Mouse (Mus musculus) myocyte (in vitro differentiated cells): ENCODE data around the gene Rragd. TPM values are rescaled to one million over a fixed set of nuclear protein-coding genes. Genes with fewer than 3 reads are reported as not detected.

Source experiments
- H3K27me3 ChIP-seq: one replicate; pipeline ENCODE4 v1.6.1; 2011; ENCODE audit not compliant: control insufficient read depth, insufficient read depth, insufficient read length
- H3K36me3 ChIP-seq: one replicate; pipeline ENCODE4 v1.6.1; 2011; ENCODE audit not compliant: control insufficient read depth, insufficient read depth
- H3K4me2 ChIP-seq: one replicate; pipeline ENCODE4 v1.6.1; 2011; ENCODE audit warnings: low read depth, control low read depth
- H3K4me3 ChIP-seq: one replicate; pipeline ENCODE4 v1.5.1; 2011; ENCODE audit warnings: mild to moderate bottlenecking, control low read depth, moderate library complexity
- H3K79me2 ChIP-seq: one replicate; pipeline ENCODE4 v1.6.1; 2011; ENCODE audit not compliant: control insufficient read depth, insufficient read depth
- H3ac ChIP-seq: one replicate; pipeline ENCODE4 v1.6.1; 2011; ENCODE audit not compliant: control insufficient read depth, insufficient read length
- CEBPB ChIP-seq: IDR thresholded peaks from 2 replicates; pipeline ENCODE4 v1.6.1; 2011; ENCODE audit warnings: mild to moderate bottlenecking, moderate library complexity; ENCODE audit not compliant: poor library complexity, insufficient read depth, severe bottlenecking
- E2F4 ChIP-seq: IDR thresholded peaks from one replicate; pipeline ENCODE4 v1.6.1; 2011; ENCODE audit warnings: mild to moderate bottlenecking, control low read depth, moderate library complexity; ENCODE audit not compliant: insufficient read depth
- MAX ChIP-seq: IDR thresholded peaks from one replicate; pipeline ENCODE4 v1.6.1; 2011; ENCODE audit warnings: low read depth, mild to moderate bottlenecking, control low read depth
- MYOD1 ChIP-seq, 3 experiments: IDR thresholded peaks; one replicate each; pipeline ENCODE4 v1.6.1; 2011; ENCODE audit warnings: control low read depth in 2 of 3, low read depth in 2 of 3, mild to moderate bottlenecking in 2 of 3, moderate library complexity in 1 of 3; ENCODE audit not compliant: insufficient read length in 2 of 3, control insufficient read depth in 1 of 3
- MYOG ChIP-seq, 3 experiments: IDR thresholded peaks; one replicate each; pipeline ENCODE4 v1.6.1; 2011; ENCODE audit warnings: control low read depth in 2 of 3, low read depth in 2 of 3, mild to moderate bottlenecking in 2 of 3; ENCODE audit not compliant: insufficient read length in 2 of 3, control insufficient read depth in 1 of 3, insufficient read depth in 1 of 3
- POLR2A ChIP-seq: IDR thresholded peaks from one replicate; pipeline ENCODE4 v1.6.1; 2011; ENCODE audit warnings: low read depth, mild to moderate bottlenecking, control low read depth, moderate library complexity; ENCODE audit not compliant: insufficient read length
- POLR2AphosphoS2 ChIP-seq: IDR thresholded peaks from one replicate; pipeline ENCODE4 v1.6.1; 2011; ENCODE audit warnings: low read depth, control low read depth; ENCODE audit not compliant: insufficient read length
- REST ChIP-seq: IDR thresholded peaks from one replicate; pipeline ENCODE4 v1.6.1; 2011; ENCODE audit warnings: mild to moderate bottlenecking, control low read depth, moderate library complexity; ENCODE audit not compliant: insufficient read depth, insufficient read length
- SRF ChIP-seq: IDR thresholded peaks from one replicate; pipeline ENCODE4 v1.6.1; 2011; ENCODE audit warnings: low read depth; ENCODE audit not compliant: control insufficient read depth, insufficient read length
- TCF12 ChIP-seq: IDR thresholded peaks from one replicate; pipeline ENCODE4 v1.6.1; 2011; ENCODE audit warnings: mild to moderate bottlenecking, control low read depth; ENCODE audit not compliant: poor library complexity, insufficient read depth, severe bottlenecking
- TCF3 ChIP-seq: IDR thresholded peaks from one replicate; pipeline ENCODE4 v1.6.1; 2011; ENCODE audit warnings: low read depth, control low read depth; ENCODE audit not compliant: insufficient read length
- USF1 ChIP-seq: IDR thresholded peaks from one replicate; pipeline ENCODE4 v1.6.1; 2011; ENCODE audit warnings: low read depth, mild to moderate bottlenecking, control low read depth, moderate library complexity
- polyA plus RNA-seq: library from polyadenylated mRNA; unstranded; fragments of >200 nt; fragmentation: generic; extraction: Trizol; gene quantifications from one replicate; pipeline ENCODE4 v1.2.1, GENCODE M21; 2012; ENCODE audit warnings: missing spikeins

Gene Rragd
- polyA plus RNA-seq, 1 experiment: 7.9 TPM

DNA sequence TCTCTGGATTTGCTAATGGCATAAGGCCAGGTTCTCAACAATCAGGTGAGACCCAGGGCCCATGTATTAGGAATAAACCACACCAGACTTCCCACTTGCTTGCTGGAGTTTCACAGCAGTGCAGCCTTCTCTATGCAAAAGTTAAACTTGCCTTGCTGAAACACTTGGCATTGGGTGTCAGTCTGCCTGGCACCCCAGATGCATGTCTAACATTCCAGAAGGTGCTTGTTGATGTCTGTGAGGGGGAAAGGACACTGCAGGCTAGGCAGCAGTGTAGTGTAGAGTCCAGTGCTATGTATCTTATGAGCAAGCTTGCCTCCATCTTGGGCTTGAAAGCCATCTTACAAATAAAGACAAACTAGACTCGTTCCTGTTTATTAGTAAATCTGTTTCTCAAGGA, 73.5 kb downstream of the Rragd start:
- Histone ChIP-seq H3K4me2 (no peak overlapping the region), H3K79me2 (no peaks in the 10 kb centered on the region), H3K27me3 (no peaks in the 10 kb centered on the region), H3ac (no peak overlapping the region), H3K4me3 (no peak overlapping the region), H3K36me3 (no peaks in the 10 kb centered on the region)
- no peak for TF ChIP-seq MYOD1 (IDR thresholded peaks at IDR 0.05; ENCODE audit: control insufficient read depth in 1 of 3, insufficient read length in 2 of 3, low read depth in 2 of 3)
- TF ChIP-seq USF1: no peak
- no peak for TF ChIP-seq REST
- no peak for TF ChIP-seq CEBPB
- no peak for TF ChIP-seq MYOG (IDR thresholded peaks at IDR 0.05; ENCODE audit: control insufficient read depth in 1 of 3, insufficient read depth in 1 of 3, insufficient read length in 2 of 3, low read depth in 2 of 3)
- no peak for TF ChIP-seq E2F4
- no peak for TF ChIP-seq POLR2AphosphoS2
- TF ChIP-seq TCF12: no peak
- TF ChIP-seq TCF3: no peak
- no peak for TF ChIP-seq POLR2A
- TF ChIP-seq SRF: no peak

DNA sequence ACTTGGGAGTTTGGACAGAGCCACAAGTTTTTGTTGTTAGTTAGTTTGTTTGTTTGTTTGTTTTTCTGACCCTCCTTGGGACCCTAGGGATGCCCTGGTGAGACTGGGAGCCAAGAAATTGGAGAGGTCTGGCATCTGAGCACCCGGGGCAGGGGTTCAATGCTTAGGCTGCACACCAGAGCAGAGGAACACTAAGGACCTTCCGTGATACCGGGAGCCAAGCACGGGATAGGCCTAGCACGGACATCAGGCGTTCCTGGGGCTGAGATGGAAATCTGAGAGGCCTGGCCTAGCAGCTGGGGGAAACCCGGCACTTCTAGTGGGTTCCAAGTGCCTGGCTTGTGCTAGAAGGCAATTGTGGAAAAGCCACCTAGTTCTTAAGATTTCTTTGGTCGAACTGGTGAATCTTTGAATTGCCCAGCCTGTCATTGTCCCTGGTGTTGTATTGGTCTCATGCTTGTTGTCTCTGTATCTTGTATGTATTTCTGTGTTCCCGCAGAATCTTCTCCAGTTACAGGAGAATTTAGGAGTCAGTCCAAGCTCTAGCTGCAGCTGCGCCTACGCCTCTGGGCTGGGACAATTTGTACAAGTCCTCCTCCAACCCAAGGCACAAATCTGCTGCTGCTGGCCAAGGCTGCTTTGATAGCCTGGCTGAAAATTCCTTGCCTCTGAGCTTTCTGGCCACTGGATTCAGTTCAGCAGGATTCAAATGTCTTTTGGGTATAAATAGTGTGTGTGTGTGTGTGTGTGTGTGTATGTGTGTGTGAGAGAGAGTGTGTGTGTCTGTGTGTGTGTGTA, 75.3 kb downstream of the Rragd start:
- Histone ChIP-seq H3K4me2 (no peak overlapping the region), H3K36me3 (no peaks in the 10 kb centered on the region), H3K4me3 (no peak overlapping the region), H3K27me3 (no peaks in the 10 kb centered on the region), H3ac (no peak overlapping the region), H3K79me2 (no peaks in the 10 kb centered on the region)
- TF ChIP-seq MYOG (IDR thresholded peaks at IDR 0.05; ENCODE audit: control insufficient read depth in 1 of 3, insufficient read depth in 1 of 3, insufficient read length in 2 of 3, low read depth in 2 of 3): peak in 1 of 3 experiments; percentile 56
- peak in 1 of 3 experiments; percentile 22 for TF ChIP-seq MYOD1 (IDR thresholded peaks at IDR 0.05; ENCODE audit: control insufficient read depth in 1 of 3, insufficient read length in 2 of 3, low read depth in 2 of 3)
- TF ChIP-seq CEBPB: no peak
- TF ChIP-seq POLR2A: no peak
- no peak for TF ChIP-seq POLR2AphosphoS2
- TF ChIP-seq REST: no peak
- no peak for TF ChIP-seq MAX

- TF ChIP-seq MYOD1 (IDR thresholded peaks at IDR 0.05; ENCODE audit: control insufficient read depth in 1 of 3, insufficient read length in 2 of 3, low read depth in 2 of 3) (no peak), TCF12 (no peak), POLR2AphosphoS2 (no peak), POLR2A (no peak), TCF3 (no peak), SRF (no peak), MAX (no peak), REST (no peak), USF1 (no peak), MYOG (IDR thresholded peaks at IDR 0.05; ENCODE audit: control insufficient read depth in 1 of 3, insufficient read depth in 1 of 3, insufficient read length in 2 of 3, low read depth in 2 of 3) (no peak), CEBPB (no peak), E2F4 (no peak)
- H3K27me3 ChIP-seq: no peaks in the 10 kb centered on the region
- no peak overlapping the region for H3K4me2 ChIP-seq
- H3K36me3 ChIP-seq: no peaks in the 10 kb centered on the region
- H3K79me2 ChIP-seq: no peaks in the 10 kb centered on the region
- no peak overlapping the region for H3ac ChIP-seq
- H3K4me3 ChIP-seq: no peak overlapping the region
Measured at GRCm38 (mm10) chr4:33061158-33061557, 78.3 kb downstream of the Rragd start.

- no peak within 1 kb of the TSS for H3ac ChIP-seq
- H3K27me3 ChIP-seq: no peaks in the 10 kb centered on the region
- no peak within 1 kb of the TSS for H3K4me3 ChIP-seq
- H3K36me3 ChIP-seq: no peaks in the 10 kb centered on the region
- no peak within 1 kb of the TSS for H3K4me2 ChIP-seq
- no peaks in the 10 kb centered on the region for H3K79me2 ChIP-seq
- TF ChIP-seq USF1 (no peak), MYOD1 (IDR thresholded peaks at IDR 0.05; ENCODE audit: control insufficient read depth in 1 of 3, insufficient read length in 2 of 3, low read depth in 2 of 3) (no peak), E2F4 (no peak), TCF3 (no peak), POLR2A (no peak), REST (no peak), SRF (no peak)
Measured at GRCm38 (mm10) chr4:33062981-33063380, 80.1 kb downstream of the Rragd start, which contains the start of gene Gabrr2. Gene Gabrr2, plus strand, starts transcription at chr4:33062999.

DNA sequence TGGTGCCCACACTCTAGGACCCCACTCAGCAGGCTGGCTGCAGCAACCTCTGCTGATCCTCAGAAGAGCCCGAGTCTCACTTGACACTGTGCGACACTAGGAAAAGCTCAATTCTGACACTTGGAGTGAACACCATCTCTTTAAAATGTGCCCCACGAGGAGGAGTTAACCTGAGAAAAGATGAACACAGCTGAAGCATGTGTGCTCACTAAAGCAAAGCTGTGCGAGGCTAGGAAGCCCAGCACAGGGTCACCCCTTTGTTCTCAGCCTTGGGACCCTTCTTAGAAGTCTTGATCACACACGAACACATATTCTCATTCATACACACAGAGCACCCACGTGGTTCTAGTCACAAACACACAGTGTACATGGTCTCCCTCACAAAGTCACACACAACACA, 82.1 kb downstream of the Rragd start:
- Histone ChIP-seq H3K4me3 (no peak overlapping the region), H3K27me3 (no peaks in the 10 kb centered on the region), H3K4me2 (no peak overlapping the region), H3K36me3 (no peaks in the 10 kb centered on the region), H3ac (no peak overlapping the region), H3K79me2 (no peaks in the 10 kb centered on the region)
- TF ChIP-seq SRF (no peak), MYOG (IDR thresholded peaks at IDR 0.05; ENCODE audit: control insufficient read depth in 1 of 3, insufficient read depth in 1 of 3, insufficient read length in 2 of 3, low read depth in 2 of 3) (no peak), USF1 (no peak), E2F4 (no peak), MYOD1 (IDR thresholded peaks at IDR 0.05; ENCODE audit: control insufficient read depth in 1 of 3, insufficient read length in 2 of 3, low read depth in 2 of 3) (no peak), POLR2A (no peak), CEBPB (no peak), TCF12 (no peak), TCF3 (no peak), REST (no peak), MAX (no peak), POLR2AphosphoS2 (no peak)
